In the genomic region with DNA sequence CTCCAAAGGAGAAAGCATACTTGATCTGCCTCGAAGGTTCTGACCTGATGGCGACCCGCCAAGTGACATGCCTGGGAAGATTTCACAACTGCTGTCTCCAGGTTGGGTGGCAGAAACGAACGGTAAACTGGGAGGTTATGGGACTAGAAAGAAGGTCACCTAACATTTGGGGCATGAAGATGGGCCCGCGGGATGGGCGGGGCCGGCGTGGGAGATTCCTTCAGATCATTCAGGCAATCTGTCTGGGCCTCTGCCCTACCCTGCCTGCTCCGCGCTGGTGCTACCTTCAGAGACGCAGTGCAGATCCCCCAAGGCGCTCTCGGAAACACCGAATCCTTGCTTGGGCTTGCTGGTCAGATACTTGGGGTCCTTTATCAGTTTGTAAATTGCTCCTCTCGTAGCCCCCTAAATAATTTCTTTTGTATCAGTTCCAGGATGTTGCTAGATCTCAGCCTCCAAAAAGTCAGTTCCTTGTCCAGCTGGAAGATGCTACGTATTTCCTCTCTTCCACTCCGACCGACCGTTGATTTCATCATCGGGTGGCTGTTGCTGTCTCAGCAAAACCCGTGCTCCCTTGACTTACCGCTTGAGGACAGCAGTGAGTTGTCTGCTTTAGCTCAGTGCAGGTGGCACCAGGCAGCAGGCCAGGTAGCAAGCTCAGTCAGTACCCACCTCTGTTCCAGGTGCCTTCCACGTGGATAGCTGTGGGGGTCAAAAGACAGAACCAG, we compare ENCODE assay signal across 8 mouse cellular contexts. TPM values are rescaled to one million over a fixed set of nuclear protein-coding genes. Genes with fewer than 3 reads are reported as not detected.
DNase-seq lines count a peak whose midpoint lies in the region; ATAC-seq and TF ChIP-seq lines count a peak whose summit lies in the region.

No protein-coding gene starts in this region.

- peak; percentile 77 for TF ChIP-seq CTCF in lung, embryonic 14.5 days (IDR thresholded peaks at IDR 0.05; ENCODE audit: low read depth)

- no peak overlapping the region for H3K9ac ChIP-seq in embryonic facial prominence, embryonic 12.5 days
- H3K9ac ChIP-seq in lung, embryonic 14.5 days = peak overlapping the region; percentile 20; the same call in 1 of the 2 replicates
- H3K9ac ChIP-seq in neural tube, embryonic 15.5 days (replicated peaks) = peak overlapping the region; percentile 40; the same call in 1 of the 2 replicates

- peak; percentile 91 for DNase-seq in A20 (ENCODE audit: low read depth, low spot score)
- peak; percentile 75 for DNase-seq in ZHBTc4 (ENCODE audit: low read depth, low spot score)
- peak; percentile 43 to 55 for DNase-seq in layer of hippocampus, adult 8-10 months (ENCODE audit: low spot score in 2 of 2)
- DNase-seq in lung, embryonic 14.5 days = peak; percentile 77
- DNase-seq in thymus, postnatal 14 days = peak; percentile 78

- no peaks in the 10 kb centered on the region for H3K9me3 ChIP-seq in embryonic facial prominence, embryonic 12.5 days
- H3K9me3 ChIP-seq in lung, embryonic 14.5 days (ENCODE audit: low read depth, low read length) = no peaks in the 10 kb centered on the region
- H3K9me3 ChIP-seq in neural tube, embryonic 15.5 days (replicated peaks) = no peaks in the 10 kb centered on the region

- whole genome bisulfite sequencing in embryonic facial prominence, embryonic 12.5 days = 7% methylated on average over 25 of the region's 25 CpGs
- WGBS in lung, embryonic 14.5 days = 7% methylated on average over 25 of the region's 25 CpGs
- WGBS in neural tube, embryonic 15.5 days = 10% methylated on average over 25 of the region's 25 CpGs

- peak overlapping the region; percentile 18; the same call in 1 of the 2 replicates for H3K4me3 ChIP-seq in embryonic facial prominence, embryonic 12.5 days
- H3K4me3 ChIP-seq in lung, embryonic 14.5 days (ENCODE audit: low read depth, low read length) = peak overlapping the region; percentile 27
- H3K4me3 ChIP-seq in neural tube, embryonic 15.5 days (replicated peaks) = peak overlapping the region; percentile 34

- no peaks in the 10 kb centered on the region for H3K4me1 ChIP-seq in embryonic facial prominence, embryonic 12.5 days
- H3K4me1 ChIP-seq in lung, embryonic 14.5 days (ENCODE audit: insufficient read depth) = no peaks in the 10 kb centered on the region; the same call in 1 of the 2 replicates
- peaks cover 8% of the 10 kb centered on the region for H3K4me1 ChIP-seq in neural tube, embryonic 15.5 days

- H3K4me2 ChIP-seq in embryonic facial prominence, embryonic 12.5 days (replicated peaks) = peak overlapping the region; percentile 37
- peak overlapping the region; percentile 59 for H3K4me2 ChIP-seq in lung, embryonic 14.5 days
- peak overlapping the region; percentile 67 for H3K4me2 ChIP-seq in neural tube, embryonic 15.5 days

- no peak for ATAC-seq in embryonic facial prominence, embryonic 12.5 days (ENCODE audit: insufficient number of reproducible peaks, insufficient read depth, low FRiP score, low TSS enrichment)
- peak; percentile 73 to 79 for ATAC-seq in hematopoietic stem cell, adult 5-6 weeks (replicated peaks in 1 of 2; ENCODE audit: insufficient read depth in 1 of 2, low FRiP score in 2 of 2, low TSS enrichment in 1 of 2, low read depth in 1 of 2, poor library complexity in 2 of 2, severe bottlenecking in 2 of 2)
- ATAC-seq in lung, embryonic 14.5 days (ENCODE audit: insufficient read depth) = 0 out of 2 replicates have a peak, but pooled peaks have one; percentile 11
- peak; percentile 88 for ATAC-seq in neural tube, embryonic 15.5 days (ENCODE audit: low FRiP score)

- 0 out of 2 replicates have a peak, but pooled peaks cover 4% of the 10 kb centered on the region for H3K27me3 ChIP-seq in embryonic facial prominence, embryonic 12.5 days
- peaks cover 4% of the 10 kb centered on the region; the same call in 1 of the 2 replicates for H3K27me3 ChIP-seq in lung, embryonic 14.5 days (ENCODE audit: insufficient read depth, low read length)
- H3K27me3 ChIP-seq in neural tube, embryonic 15.5 days (replicated peaks) = no peaks in the 10 kb centered on the region

- no peaks in the 10 kb centered on the region for H3K36me3 ChIP-seq in embryonic facial prominence, embryonic 12.5 days
- no peaks in the 10 kb centered on the region for H3K36me3 ChIP-seq in lung, embryonic 14.5 days (ENCODE audit: insufficient read depth)
- no peaks in the 10 kb centered on the region for H3K36me3 ChIP-seq in neural tube, embryonic 15.5 days

- H3K27ac ChIP-seq in embryonic facial prominence, embryonic 12.5 days = no peak overlapping the region
- no peak overlapping the region for H3K27ac ChIP-seq in lung, embryonic 14.5 days (ENCODE audit: low read depth)
- no peak overlapping the region for H3K27ac ChIP-seq in neural tube, embryonic 15.5 days (replicated peaks)

RNA-seq across cellular contexts. Expression of gene Prss39, which starts 12.6 kb away (rescaled TPM):
- not detected in 2 replicates for polyA plus RNA-seq in embryonic facial prominence, embryonic 12.5 days (2016; fragmentation: Nextera tagmentation; extraction: Ambion mirVana)
- 0.40 TPM in 1 of 2 replicates, not detected in the other for total RNA-seq in hematopoietic stem cell, adult 5-6 weeks (2017)
- not detected for total RNA-seq in layer of hippocampus, adult 8-10 months (2022)
- not detected in 2 replicates for polyA plus RNA-seq in lung, embryonic 14.5 days (2014; fragmentation: Nextera tagmentation; extraction: Ambion mirVana)
- not detected in 2 replicates for polyA plus RNA-seq in neural tube, embryonic 15.5 days (2015; fragmentation: Nextera tagmentation; extraction: Ambion mirVana)

RNA-seq across cellular contexts. Expression of gene Ptpn18, which starts 26.1 kb away (rescaled TPM):
- polyA plus RNA-seq in embryonic facial prominence, embryonic 12.5 days (2016; fragmentation: Nextera tagmentation; extraction: Ambion mirVana) = 9.9 and 14.1 TPM in 2 replicates
- total RNA-seq in hematopoietic stem cell, adult 5-6 weeks (2017) = 186 and 621 TPM in 2 replicates
- 10 to 100 TPM in 1 of 4 experiments, 1 to 10 TPM in 3; 5.0 to 11.9 (median 8.9) TPM for total RNA-seq in layer of hippocampus, adult 8-10 months (2022)
- 43.2 and 48.1 TPM in 2 replicates for polyA plus RNA-seq in lung, embryonic 14.5 days (2014; fragmentation: Nextera tagmentation; extraction: Ambion mirVana)
- 6.0 and 18.1 TPM in 2 replicates for polyA plus RNA-seq in neural tube, embryonic 15.5 days (2015; fragmentation: Nextera tagmentation; extraction: Ambion mirVana)

RNA-seq across cellular contexts. Expression of gene Imp4, which starts 46.0 kb away (rescaled TPM):
- polyA plus RNA-seq in embryonic facial prominence, embryonic 12.5 days (2016; fragmentation: Nextera tagmentation; extraction: Ambion mirVana) = 88.4 and 90.3 TPM in 2 replicates
- total RNA-seq in hematopoietic stem cell, adult 5-6 weeks (2017) = 23.6 and 36.7 TPM in 2 replicates
- 10 to 100 TPM; 32.3 to 36.9 (median 33.4) TPM for total RNA-seq in layer of hippocampus, adult 8-10 months (2022)
- 91.1 and 91.2 TPM in 2 replicates for polyA plus RNA-seq in lung, embryonic 14.5 days (2014; fragmentation: Nextera tagmentation; extraction: Ambion mirVana)
- polyA plus RNA-seq in neural tube, embryonic 15.5 days (2015; fragmentation: Nextera tagmentation; extraction: Ambion mirVana) = 48.6 and 61.0 TPM in 2 replicates

RNA-seq across cellular contexts. Expression of gene Ccdc115, which starts 46.2 kb away (rescaled TPM):
- polyA plus RNA-seq in embryonic facial prominence, embryonic 12.5 days (2016; fragmentation: Nextera tagmentation; extraction: Ambion mirVana) = 51.0 and 52.1 TPM in 2 replicates
- 49.9 and 52.8 TPM in 2 replicates for total RNA-seq in hematopoietic stem cell, adult 5-6 weeks (2017)
- total RNA-seq in layer of hippocampus, adult 8-10 months (2022) = 10 to 100 TPM; 16.0 to 20.6 (median 17.9) TPM
- polyA plus RNA-seq in lung, embryonic 14.5 days (2014; fragmentation: Nextera tagmentation; extraction: Ambion mirVana) = 50.4 and 51.8 TPM in 2 replicates
- polyA plus RNA-seq in neural tube, embryonic 15.5 days (2015; fragmentation: Nextera tagmentation; extraction: Ambion mirVana) = 63.9 and 65.2 TPM in 2 replicates

RNA-seq across cellular contexts. Expression of gene Cfc1, which starts 49.8 kb away (rescaled TPM):
- polyA plus RNA-seq in embryonic facial prominence, embryonic 12.5 days (2016; fragmentation: Nextera tagmentation; extraction: Ambion mirVana) = 0.22 and 0.36 TPM in 2 replicates
- 0.40 and 1.9 TPM in 2 replicates for total RNA-seq in hematopoietic stem cell, adult 5-6 weeks (2017)
- total RNA-seq in layer of hippocampus, adult 8-10 months (2022) = not detected
- polyA plus RNA-seq in lung, embryonic 14.5 days (2014; fragmentation: Nextera tagmentation; extraction: Ambion mirVana) = 0.24 TPM in 1 of 2 replicates, not detected in the other
- polyA plus RNA-seq in neural tube, embryonic 15.5 days (2015; fragmentation: Nextera tagmentation; extraction: Ambion mirVana) = 0.29 and 0.52 TPM in 2 replicates
